Mouse (Mus musculus) ovary, adult 18-20 months (tissue): ENCODE data around the gene Fermt2.

ENCODE experiments used
- DNase-seq: peaks from one replicate; pipeline ENCODE4 v3.0.0; 2022; ENCODE audit warnings: low spot score, mixed read lengths

Fermt2 gene

DNA sequence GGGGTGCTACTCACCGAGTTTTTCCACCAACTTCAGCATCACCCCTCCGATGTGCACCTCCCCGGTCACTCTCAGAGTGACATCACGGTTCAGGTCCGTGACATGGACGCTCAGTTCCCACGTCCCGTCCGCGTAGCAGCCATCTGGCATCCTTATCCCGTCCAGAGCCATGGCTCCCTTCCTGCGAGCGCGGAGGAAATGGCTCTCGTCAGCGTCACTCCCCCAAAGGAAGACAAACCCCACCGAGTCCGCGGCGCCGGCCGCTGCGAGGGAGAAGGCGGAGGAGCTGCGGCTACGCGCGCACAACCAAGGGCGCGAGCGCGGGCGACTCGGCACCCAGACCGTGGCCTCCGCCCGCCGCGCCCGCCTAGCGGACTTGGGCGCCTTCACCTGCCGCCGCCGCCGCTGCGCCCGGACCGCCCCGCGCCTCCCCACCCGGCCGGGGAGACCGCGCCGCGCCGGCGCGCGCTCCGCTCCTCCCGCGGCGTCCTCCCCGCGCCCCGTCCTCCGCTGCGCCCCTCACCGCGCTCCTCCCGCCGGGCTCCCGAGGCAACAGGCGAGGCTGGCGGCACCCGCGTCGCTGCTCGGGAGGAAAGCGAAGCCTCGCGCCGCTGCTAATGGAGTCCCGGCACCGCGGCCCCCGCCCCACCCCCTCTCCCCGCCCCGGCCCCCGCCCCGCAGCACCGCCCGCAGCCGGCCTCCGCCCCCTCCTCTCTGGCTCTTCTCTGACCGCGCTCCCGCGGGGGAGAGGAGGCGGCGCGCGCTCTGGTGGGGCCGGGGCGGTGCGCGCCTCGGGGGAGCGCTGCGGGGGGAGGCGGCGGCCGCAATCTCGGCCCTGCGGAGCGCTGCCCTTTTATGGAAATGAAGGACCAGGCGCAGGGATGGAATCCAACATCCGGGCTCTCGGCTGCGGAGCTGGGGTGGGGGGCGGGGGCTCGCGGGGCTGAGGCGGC lies at the start of gene Fermt2:
Fermt2 (minus strand) TSS at position 708 of the 953 bp plus-strand sequence.
- DNase-seq, result peak; percentile 91

- no peak for DNase-seq
These were observed 36.4 kb upstream of the Fermt2 start for GRCm38 (mm10) chr14:45566066-45566937.

GRCm38 (mm10) chr14:45565216-45566065 lies 35.5 kb upstream of the Fermt2 start:
- DNase-seq, result peak; percentile 24

- no peak for DNase-seq
These were observed 33.7 kb upstream of the Fermt2 start for GRCm38 (mm10) chr14:45563577-45563976.

- peak; percentile 45 for DNase-seq
These were observed 31.8 kb upstream of the Fermt2 start for GRCm38 (mm10) chr14:45561681-45562080.

GRCm38 (mm10) chr14:45559018-45559417 lies 29.1 kb upstream of the Fermt2 start:
- no peak for DNase-seq

DNA sequence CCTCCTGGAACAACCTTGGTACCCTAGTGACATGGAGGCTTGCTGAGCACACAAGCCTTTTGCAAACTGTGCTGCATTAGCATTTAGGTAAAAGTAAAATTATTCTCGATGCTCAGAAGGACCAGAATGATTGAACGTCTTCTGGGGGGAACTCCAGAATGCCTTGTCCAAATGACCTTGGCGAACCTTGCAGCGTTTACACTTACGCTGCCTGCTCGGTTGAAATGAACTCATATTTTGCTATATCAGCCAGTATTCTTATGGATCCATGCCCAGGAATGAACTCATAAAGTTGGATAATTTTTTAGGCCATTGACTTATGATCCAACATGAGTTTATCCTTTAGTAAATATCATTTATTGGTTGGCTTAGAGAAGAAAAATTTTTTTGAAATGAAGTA lies 24.4 kb upstream of the Fermt2 start:
- no peak for DNase-seq

DNA sequence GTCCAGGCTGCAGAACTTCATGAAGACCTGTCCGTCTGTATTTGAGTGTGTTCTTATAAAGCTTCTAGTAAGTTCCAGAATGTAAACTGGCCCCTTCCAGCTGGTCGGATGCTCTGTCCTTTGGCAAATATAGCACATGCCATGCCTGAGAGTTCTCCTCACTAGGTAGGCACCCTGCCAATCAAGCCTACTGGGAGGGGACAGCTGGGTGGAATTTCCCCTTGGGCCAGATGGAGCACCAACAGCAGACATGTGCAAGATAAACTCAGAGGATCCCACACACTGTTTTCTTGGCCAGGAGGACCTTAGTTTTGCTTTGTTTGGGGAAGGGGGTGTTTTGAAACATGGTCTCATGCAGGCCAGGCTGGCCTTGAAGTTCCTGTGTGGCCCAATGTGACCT lies 23.9 kb upstream of the Fermt2 start:
- DNase-seq, result peak; percentile 66

- DNase-seq, result no peak
These were observed 22.5 kb upstream of the Fermt2 start for GRCm38 (mm10) chr14:45552431-45552830.

- DNase-seq, result no peak
These were observed 21.3 kb upstream of the Fermt2 start for GRCm38 (mm10) chr14:45551121-45551768.

DNA sequence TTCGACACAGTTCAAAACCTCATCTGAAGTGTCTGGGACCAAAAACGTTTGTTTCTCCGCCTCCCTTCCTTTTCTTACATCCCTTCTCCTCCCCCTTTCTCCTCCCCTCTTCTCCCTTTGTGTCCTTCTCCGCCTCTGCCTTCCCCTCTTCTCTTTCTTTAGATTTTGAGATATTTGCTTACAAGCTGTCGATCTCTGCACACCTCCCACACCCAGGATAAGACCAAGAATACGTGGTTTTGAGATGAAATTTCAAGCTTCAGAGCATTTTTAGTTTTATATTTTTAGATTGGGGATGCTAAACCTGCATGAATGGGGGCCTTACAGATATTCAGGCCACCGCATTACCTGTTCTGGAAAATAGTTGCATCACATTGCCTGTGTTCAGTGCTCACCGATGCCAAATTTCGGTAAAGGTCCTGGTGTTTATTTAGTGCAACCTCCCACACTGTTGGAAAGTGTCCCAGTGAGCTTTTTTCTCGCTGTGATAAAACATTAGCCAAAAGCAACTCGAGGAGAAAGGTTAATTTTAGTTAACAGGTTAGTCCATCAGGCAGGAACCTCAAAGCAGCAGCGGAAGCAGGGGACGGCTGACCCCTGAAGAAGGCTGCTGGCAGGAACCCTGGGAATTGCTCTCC lies 20.2 kb upstream of the Fermt2 start:
- DNase-seq, result no peak

GRCm38 (mm10) chr14:45548118-45548517 lies 18.2 kb upstream of the Fermt2 start:
- DNase-seq, result no peak

DNA sequence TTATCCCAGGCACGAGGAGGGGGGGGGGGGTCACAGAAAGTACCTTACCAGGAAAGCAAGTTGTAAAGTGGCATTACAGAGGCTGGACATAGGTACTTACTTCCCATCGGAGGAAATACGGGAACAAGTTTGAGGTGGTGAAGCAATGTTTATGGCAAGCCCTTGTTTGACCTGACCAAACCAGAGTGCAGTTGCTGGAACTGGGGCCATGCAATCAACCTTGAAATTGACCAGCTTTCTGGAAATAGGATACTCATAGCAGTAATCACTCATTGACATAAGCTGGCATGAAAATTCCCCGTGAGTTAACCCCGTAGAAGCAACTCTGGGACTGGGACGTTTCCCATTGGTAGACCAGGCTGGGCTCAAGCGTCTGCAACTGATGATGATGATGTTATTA lies 15.0 kb upstream of the Fermt2 start:
- no peak for DNase-seq

DNA sequence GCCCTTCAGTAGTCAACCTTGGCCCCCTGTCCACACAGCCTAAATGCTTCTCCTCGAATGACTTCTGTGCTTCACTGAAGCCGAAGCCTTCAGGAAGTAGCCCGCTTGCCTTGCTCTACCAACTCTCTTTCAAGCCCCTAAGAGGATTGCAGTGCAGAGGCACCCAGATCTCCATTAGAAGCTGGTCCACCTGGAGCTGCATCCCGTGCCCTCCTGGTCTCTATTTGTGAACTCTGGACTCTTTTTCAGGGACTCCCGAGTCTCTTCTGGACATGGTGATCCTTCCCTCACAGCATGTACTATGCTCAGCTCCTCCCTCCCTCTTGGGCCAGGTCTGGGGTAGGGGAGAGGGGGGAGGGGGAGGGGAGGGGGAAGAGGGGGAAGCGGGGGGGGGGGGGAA lies 14.1 kb upstream of the Fermt2 start:
- no peak for DNase-seq

GRCm38 (mm10) chr14:45539659-45540468 lies 9.9 kb upstream of the Fermt2 start:
- DNase-seq, result peak; percentile 40

- peak; percentile 55 for DNase-seq
These were observed 737 bp upstream of the Fermt2 start for GRCm38 (mm10) chr14:45530364-45531345.

GRCm38 (mm10) chr14:45528861-45529260 lies 1.1 kb downstream of the Fermt2 start:
- no peak for DNase-seq

DNA sequence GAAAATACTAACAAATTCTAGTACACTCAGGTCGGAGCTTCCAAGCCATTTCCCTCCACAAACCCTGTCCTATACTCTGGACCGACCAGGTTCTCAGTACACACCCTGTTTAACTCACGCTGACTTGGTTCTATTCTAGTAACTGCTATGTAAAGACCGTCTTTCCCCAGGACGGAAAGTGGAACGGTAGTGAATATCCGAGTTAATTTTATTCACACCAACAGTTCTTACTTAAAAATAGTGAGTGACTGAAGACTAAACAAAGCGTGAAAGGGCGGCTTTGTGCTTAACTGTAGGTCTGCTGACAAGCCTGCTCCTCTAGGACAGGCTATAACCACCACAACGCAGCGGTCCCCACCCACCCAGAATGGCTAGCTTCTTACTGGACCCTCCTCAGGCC lies 14.1 kb downstream of the Fermt2 start:
- DNase-seq, result no peak

GRCm38 (mm10) chr14:45510787-45511186 lies 19.1 kb downstream of the Fermt2 start:
- no peak for DNase-seq
